Mouse (Mus musculus): ENCODE results near the gene Dnaic1. TPM values are rescaled to one million over a fixed set of nuclear protein-coding genes. Genes with fewer than 3 reads are reported as not detected.

Dnaic1 gene
- total RNA-seq, 2 experiments from 2014 or later, result not detected

DNA sequence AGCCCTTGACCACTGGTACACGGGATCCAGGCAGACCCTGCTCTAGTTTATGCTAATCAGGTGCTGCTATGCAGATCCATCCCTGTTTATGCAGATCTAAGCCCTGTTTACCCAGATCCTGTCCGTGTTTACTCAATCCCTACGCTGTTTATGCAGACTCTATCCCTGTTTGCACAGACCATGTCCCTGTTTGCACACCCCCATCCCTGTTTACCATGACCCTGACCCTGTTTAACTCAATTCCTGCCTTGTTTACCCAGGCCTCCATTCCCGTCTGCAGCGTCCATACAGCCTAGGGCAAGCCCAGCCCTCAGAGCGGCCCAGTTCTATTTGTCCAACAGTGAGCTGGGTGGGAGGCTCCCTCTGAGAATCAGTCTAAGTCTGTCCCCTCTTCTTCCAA lies 60.6 kb downstream of the Dnaic1 start:
- ATAC-seq (replicated peaks; ENCODE audit: low FRiP score, poor library complexity, severe bottlenecking), result no peak

DNA sequence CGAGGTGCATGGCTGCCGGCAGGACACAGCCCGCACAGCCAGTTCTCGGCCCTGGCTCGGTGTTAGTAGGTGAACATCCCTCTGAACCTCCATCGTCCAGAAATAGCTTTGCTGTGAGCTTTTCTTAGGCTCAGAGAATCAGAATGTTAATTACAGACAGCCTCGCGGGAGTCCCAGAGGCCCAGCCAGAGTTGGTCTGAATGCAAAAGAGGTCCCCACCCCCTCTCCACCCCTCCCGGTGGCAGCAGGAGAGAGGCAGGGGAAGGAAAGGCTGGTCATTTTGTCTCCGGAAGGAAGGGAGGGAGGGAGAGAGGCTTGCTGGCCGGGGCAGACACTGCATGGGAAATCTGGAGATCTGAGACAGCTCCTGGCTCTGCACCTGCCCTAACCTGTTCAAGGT lies 61.8 kb downstream of the Dnaic1 start:
- no peak for ATAC-seq (replicated peaks; ENCODE audit: low FRiP score, poor library complexity, severe bottlenecking)

DNA sequence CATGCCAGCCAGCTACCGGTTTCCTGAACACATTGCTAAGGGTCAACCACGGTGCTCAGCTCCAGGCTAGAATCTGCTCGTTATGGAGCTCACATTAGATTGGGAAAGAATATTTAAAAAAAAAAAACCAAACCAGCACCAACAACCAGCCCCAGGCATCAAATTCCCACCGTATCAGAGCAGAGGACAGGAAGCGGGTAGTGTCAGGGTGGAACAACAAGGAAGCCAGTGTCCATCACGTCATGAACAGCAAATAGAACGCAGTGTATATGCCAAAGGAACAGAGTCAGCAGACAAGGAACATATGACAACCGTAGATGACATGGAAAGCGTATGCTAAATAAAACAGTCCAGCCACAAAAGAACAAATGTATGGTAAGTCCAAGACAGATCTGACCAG lies 63.4 kb downstream of the Dnaic1 start:
- no peak for ATAC-seq (replicated peaks; ENCODE audit: low FRiP score, poor library complexity, severe bottlenecking)

DNA sequence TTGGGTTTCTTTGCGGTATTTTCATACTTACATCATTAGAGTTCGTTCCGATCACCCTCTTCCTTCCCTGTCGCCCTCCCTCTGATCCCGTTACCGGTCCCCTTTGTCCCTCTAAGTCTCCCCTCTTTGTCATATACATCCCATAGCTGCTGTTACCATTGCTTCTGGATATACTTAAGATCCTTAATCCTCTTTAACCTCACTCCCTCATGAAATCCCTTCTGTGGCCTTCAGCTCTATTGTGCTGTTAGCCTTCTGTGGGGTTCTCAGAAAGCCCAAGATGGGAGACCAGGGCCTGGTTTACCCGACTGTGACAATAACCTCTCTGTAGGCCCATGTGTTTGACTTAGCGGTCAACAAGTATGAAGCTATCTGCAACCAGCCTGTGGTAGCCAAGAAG lies 65.1 kb downstream of the Dnaic1 start:
- ATAC-seq (replicated peaks; ENCODE audit: low FRiP score, poor library complexity, severe bottlenecking), result no peak

DNA sequence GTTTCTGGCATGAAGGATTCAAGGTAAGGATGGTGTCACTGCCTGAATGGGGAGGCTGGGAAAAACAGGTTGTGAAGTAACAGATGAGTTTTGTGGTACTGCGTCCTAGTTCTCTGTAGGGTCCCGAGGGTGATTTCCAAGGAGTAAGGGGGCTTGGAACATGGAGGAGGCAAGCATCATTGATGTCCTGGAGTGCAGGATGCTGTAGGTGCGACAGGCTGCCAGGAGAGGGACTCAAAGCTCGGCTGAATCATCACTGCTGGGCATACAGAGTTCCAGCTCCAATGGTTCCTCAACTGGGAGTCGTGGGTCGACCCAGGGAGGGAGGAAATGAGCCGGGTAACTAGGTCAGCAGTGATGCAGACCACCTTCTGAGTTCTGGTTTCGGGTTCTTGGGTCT lies 65.6 kb downstream of the Dnaic1 start:
- ATAC-seq (replicated peaks; ENCODE audit: low FRiP score, poor library complexity, severe bottlenecking), result no peak

DNA sequence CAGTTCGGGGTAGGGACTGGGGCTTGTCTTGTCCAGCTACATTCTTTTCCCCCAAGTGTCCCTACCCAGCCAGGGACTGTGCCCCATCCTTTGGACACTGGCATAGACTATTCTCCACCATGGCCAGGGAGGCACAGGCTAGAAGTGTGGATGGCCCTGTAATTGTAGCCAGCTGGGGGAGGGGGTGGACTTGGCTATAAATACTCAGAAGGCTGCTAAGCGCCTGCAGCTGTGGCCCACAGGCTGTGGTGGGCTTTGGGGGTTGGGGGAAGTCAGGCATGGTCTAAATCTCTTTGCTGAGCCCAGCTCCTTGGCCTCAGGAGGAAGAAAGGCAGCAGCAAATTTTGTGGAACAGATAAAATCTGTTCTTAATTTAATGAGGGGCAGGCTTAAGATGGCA lies 66.3 kb downstream of the Dnaic1 start:
- ATAC-seq (replicated peaks; ENCODE audit: low FRiP score, poor library complexity, severe bottlenecking), result no peak

DNA sequence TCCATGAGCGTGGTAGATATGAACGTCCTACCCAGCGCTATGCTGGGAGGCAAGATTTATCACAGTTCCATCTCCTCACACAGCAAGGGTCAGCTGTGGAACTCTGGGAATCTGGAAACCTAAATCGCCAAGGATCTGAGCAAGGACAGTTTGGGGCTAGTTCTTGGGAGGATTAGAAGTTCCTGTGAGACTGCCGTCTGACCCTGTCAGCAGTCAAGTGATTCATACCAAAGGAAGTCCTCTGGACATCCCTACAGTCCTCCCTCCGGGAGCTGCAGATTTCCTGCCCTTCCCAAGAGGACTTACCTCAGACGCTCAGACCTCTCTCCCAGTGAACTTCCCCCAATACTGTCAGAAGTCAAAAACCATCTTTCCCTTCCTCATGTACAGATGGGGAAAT lies 66.8 kb downstream of the Dnaic1 start:
- ATAC-seq (replicated peaks; ENCODE audit: low FRiP score, poor library complexity, severe bottlenecking), result no peak

DNA sequence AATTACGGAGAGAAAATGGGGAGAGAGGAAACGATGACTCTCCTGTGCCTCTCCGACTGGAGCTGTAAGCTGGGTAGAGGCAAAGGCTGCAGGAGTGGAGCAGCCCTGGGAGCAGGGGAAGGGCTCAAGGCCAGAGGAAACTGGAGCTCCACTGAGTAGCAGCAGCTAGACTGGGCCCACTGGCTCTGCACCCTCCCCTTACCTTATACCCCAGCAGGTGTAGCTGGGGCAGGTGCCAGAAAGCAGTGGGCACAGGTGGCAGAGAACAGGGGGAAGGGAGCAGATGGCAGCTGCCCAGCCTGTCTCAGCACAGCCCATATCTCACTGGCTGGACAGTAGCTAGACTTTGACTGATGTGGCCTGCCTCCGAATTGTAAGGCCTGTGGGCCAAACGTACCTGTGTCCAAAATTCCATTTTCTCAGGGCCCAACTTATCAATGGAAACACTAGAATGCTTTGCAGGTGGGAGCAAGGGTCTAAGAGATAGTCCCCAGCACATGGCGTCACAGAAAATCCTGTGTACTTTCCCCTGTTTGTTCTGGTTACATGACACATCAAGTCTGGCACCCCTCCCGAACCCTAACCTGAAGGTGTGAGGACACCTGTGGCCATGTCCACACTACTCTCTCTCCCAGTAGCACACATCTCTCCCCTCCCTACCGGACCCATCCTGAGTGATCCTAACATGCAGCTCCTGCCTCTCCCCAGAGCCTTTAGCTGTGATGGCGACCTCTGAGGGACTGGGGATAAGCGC lies 67.5 kb downstream of the Dnaic1 start:
- ATAC-seq (replicated peaks; ENCODE audit: low FRiP score, poor library complexity, severe bottlenecking), result no peak

DNA sequence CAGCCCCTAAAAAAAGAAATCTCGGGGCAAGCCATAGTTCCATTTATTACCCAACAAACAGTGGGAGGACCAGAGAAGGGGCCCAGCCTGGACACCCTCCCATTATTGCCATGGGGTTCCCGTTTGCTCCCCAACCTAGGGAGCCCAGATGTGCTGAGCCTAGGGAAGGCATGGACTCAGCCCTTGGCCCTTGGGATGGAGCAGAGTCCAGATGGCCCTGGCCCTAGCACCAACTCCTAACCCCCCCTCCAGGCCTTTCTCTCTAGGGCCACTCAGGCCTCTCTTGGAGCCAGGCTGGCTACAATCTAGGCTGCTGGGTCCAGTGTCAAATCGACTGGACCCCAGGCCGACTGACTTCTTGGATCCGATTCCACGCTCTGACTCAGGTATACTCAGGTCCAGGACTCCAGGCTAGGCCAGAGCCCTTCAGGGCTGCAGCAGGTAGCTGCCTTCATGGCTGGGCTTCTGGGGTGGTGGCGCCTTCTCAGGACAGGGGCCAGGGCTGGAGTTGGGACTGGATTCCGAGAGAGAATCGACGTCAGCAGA lies 68.7 kb downstream of the Dnaic1 start:
- no peak for ATAC-seq (replicated peaks; ENCODE audit: low FRiP score, poor library complexity, severe bottlenecking)

DNA sequence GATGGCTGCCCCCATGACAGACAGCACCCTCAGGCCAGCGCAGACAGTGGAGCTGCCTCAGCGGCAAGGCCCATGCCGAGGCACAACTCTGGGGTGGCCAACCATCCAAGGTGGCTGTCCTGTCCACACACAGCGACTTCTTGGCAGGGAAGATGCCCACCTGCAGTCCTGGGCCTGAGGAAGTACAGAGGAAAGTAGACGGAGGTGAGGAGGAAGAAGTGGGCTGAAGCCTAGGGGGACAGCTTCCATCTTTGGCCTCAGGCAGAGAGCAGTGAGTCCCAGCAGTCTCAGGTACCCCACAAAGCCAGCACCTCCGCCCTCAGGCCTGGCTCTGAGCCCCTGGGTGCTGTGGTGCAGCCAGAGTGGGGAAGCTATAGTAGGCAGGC lies 69.2 kb downstream of the Dnaic1 start:
- ATAC-seq (replicated peaks; ENCODE audit: low FRiP score, poor library complexity, severe bottlenecking), result 0 out of 2 replicates have a peak, but pooled peaks have one; percentile 11

DNA sequence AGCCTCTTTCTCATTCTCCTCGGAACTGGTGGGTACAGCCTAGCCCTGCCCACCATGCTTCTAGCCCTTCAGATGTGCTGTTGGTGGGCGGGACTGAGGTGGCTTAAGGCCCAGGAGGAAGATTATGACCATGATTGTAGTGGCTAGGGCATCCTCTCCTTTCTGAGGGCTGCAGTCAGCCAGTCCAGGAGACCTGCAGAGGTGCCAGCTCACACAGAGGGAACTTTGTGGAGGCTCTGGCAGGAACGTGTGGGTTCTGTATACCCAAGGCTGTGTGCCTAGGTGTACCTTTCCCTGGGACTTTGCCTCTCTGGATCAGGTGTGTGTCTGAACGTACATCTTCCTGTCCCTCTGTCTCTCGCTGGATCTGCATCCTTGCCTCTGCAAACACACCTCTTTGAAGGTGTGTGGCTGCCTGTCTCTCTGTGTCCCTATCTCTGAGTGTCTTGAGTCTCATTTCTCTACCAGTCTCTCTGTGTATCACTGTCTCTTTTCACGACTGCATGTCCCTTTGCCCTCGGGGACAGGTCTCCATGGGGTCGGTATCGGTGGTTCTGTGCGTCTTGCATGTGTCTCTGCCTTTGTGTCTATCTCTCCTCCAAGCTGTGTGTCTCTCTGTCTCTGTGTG lies 69.8 kb downstream of the Dnaic1 start:
- no peak for ATAC-seq (replicated peaks; ENCODE audit: low FRiP score, poor library complexity, severe bottlenecking)

DNA sequence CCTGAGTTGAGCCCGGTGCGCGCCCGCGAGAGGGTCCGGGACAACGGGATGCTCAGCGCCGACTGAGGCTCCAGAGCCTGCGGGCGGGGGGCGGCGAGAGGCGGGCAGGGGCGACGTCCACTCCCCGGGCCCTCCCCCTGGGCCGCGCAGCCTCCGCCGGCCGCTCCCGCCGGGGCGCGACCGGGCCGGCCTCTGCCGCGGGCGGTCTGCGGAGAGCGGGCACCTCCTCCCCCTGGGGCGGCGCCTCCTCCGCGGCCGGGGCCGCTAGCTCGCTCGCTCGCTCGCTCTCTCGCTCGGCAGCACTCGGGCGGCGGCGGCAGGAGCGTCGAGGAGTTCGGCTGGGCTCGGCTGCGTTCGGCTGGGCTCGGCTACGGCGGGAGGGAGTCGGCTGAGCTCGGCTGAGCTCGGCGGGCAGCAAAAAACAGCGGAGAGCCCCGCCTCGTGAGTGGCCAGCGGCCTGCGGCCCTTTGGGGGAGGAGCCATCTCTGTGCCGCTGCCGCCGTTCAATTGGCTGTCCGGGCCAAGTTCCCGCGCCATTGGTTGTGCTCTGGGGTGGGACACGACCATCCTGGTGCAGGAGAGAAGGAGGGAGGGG lies 70.4 kb downstream of the Dnaic1 start, which contains the start of gene Enho:
Enho (minus strand) TSS at position 412 of the 595 bp plus-strand sequence.
- peak; percentile 81 for ATAC-seq (replicated peaks; ENCODE audit: low FRiP score, poor library complexity, severe bottlenecking)

DNA sequence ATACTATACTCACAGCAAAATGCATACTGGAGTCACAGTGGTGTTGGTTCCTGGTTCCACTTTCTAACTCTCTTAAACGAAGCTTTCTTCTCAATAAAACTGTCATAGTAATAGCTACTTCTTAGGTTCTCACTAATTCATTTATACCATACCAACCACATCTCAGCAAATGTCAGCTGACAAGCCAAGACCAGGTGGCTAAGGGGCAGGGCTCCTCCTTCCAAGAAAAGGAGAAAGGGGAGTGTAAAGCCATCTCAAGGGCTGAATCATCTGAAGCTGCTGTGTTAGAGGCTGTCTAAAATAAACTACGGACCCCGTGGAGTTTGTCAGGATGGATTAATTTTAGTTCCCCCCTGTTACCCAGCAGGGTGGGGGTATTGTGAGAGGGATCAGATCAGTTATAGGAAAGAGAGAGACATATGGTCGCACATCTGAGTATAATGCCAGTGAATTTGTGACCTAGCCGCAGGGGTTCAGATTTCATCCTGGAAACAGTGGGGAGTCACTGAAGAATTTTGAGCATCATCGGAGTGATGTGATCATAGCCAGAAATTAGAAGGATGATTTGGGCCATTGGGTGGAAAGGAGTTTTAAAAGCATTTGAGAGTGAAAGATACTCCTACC lies 71.7 kb downstream of the Dnaic1 start:
- no peak for ATAC-seq (replicated peaks; ENCODE audit: low FRiP score, poor library complexity, severe bottlenecking)

DNA sequence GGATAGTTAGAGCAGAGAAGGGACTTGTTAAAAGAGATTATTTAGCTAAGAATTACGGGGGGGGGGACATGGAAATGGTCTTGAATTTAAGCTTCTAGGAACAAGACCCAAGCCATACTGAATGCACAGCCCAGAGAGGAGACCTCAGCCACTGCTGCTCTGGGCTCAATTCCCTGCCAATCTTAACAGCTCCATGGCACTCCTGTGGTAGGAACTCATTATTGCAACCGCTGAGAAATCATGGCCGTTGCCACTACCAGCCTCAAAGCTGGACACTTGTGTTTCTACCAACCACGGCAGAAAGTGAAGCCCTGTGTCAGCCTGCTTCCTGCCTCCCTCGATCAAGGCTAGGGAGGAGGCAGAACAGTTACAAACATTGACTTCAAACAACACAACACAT lies 75.9 kb downstream of the Dnaic1 start:
- ATAC-seq (replicated peaks; ENCODE audit: low FRiP score, poor library complexity, severe bottlenecking), result no peak

DNA sequence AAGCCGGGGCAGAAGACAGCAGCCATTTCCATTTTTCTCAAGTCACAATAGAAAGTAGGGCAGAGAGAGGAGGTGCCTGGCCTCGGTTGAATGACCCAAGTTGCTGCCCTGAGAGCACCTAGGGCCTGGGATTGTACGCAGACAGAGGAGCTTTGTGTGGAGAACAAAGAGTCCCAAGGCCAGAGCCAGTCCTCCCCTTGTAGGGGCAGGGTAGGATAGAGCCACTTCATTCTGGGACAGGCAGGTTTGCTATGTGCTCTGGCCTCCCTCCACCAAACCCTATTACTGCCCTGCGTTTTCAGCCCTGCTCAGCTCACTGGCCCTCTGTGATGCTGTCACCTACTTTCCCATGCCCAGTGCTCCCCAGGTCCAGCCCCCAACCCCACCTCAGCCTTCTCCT lies 78.6 kb downstream of the Dnaic1 start:
- 0 out of 2 replicates have a peak, but pooled peaks have one; percentile 34 for ATAC-seq (replicated peaks; ENCODE audit: low FRiP score, poor library complexity, severe bottlenecking)

DNA sequence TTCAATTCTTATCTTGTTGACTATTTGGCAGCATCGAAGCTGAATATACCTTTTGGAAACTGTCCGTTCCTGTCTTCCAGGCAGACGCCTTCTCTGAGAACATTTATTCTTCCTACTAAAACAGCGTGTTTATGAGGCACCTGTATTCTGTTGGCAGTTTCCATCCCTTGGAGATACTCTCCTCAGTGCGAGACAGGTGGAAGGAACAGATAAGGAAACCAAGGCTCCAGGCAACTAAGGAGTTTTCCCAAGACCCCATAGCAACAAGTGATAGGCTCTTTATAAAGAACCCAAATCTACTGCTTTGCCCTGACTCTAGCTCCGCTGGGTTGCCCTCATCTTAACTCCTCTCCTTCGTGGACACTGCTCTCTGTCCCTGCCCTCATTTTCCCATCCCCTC lies 79.1 kb downstream of the Dnaic1 start:
- ATAC-seq (replicated peaks; ENCODE audit: low FRiP score, poor library complexity, severe bottlenecking), result no peak

DNA sequence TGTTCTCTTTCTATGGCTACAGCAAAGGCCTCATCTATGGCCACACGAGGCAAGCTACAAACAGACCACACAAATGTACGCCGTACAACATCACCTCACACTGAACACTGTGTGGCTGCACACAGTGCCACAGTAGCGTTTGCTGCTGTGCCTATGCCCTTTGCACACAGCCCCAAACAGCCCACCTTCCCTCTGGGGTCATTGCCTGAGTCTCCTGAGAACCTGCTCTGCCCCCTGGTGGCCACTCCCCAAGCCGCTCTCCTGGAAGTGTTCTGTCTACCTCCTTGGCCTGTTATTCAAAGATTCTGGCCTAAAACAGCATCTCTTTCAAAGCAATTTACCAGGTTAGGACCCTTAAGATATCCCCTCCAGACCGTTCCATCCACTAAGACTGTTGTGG lies 83.7 kb downstream of the Dnaic1 start:
- no peak for ATAC-seq (replicated peaks; ENCODE audit: low FRiP score, poor library complexity, severe bottlenecking)

DNA sequence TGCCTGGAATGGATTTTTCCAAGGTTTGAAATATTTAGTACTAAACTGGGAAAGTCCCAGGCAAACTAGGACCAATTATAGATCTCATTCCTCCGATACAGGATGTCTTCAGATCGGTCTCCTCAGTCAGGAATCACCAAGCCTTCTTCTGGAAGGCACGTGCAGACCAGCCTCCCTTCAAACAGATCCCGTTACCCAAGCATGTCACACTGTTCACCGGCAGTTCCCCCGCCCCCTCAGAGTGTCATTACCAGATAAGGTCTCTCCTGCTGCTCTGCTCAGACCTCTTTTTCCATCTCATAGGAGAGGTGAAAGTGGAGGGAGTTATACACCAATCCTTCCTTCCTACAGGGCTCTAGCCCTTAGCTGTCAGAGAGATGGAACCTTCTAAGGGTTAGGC lies 84.2 kb downstream of the Dnaic1 start:
- no peak for ATAC-seq (replicated peaks; ENCODE audit: low FRiP score, poor library complexity, severe bottlenecking)

DNA sequence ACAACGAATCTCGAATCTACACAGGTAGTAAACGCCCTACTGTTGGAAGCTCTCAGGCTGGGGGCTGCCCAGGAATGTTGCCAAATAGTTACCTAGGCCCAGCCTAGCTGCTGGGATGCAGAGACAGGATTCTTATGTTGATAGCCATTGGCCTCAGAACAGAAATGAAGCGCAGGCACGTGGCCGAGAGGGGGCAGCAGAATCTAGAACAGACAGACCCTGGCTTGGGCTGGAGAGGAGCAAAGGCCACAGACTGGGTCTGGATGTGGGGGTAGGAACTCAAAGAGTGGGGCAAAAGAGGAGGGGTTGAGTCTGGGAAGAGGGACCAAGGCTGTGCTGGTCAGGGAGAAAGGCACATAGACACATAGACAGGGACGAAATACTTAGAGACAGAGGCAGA lies 84.6 kb downstream of the Dnaic1 start:
- ATAC-seq (replicated peaks; ENCODE audit: low FRiP score, poor library complexity, severe bottlenecking), result no peak

DNA sequence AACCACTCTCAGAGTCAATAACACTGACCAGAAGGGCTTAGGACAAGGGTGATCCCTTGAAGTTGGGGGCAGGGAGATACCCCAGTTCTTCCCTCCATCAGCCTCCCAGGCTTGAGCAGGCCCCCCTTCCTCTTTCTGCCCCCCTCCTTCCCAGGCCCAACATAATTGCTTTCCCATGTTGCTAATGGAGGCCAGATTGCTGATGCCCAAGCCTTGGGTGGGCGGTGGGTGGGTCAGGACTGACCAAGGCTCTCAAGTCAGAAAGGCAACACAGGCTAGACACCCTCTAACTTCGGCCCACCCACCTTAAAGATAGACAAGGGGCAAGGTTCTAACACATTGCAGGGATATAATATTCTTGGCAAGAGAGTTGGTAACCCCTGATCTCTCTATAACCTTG lies 86.0 kb downstream of the Dnaic1 start:
- no peak for ATAC-seq (replicated peaks; ENCODE audit: low FRiP score, poor library complexity, severe bottlenecking)
